Comparison of ENCODE assay signal across 10 mouse cellular contexts in genomic region chr19:15201262-15201661, GRCm38 (mm10).
DNase-seq lines count a peak whose midpoint lies in the region; TF ChIP-seq lines count a peak whose summit lies in the region.
"Had no signal": no experiment of that assay in that cellular context is flagged by ENCODE, and none has a peak within 500 bp of the region (broad histone marks: within the 10 kb centered on the region; RNA-seq: fewer than 3 reads in every experiment).

No protein-coding gene starts in this region.

- peak; percentile 67 to 78 for DNase-seq in cerebellum, postnatal 10 days
- DNase-seq in cerebellum, adult 9-11 months, result no peak
- peak; percentile 52 for DNase-seq in kidney, postnatal 10 days
- DNase-seq in kidney, adult 8-10 months, result no peak
- DNase-seq in urinary bladder, postnatal 14 days (ENCODE audit: low spot score), result peak; percentile 3
- no peak for DNase-seq in urinary bladder, postnatal 4 days (ENCODE audit: low spot score in 2 of 2)
- no peak for DNase-seq in right cerebral cortex, postnatal 4 days
- DNase-seq in thymus, adult 2 months, result no peak
- DNase-seq: gastrocnemius, postnatal 36 days; liver, embryonic 13.5 days had no signal

- no peak for TF ChIP-seq POLR2A in thymus, adult 2 months (IDR thresholded peaks at IDR 0.05; ENCODE audit: control insufficient read depth, extremely low read depth, insufficient read depth, low read length, poor library complexity)

- H3K4me1 ChIP-seq in thymus, adult 2 months (replicated peaks; ENCODE audit: control insufficient read depth, insufficient read depth, low read length), result no peaks in the 10 kb centered on the region
- H3K4me1 ChIP-seq: liver, embryonic 13.5 days had no signal

- no peak overlapping the region for H3K4me3 ChIP-seq in thymus, adult 2 months (ENCODE audit: control insufficient read depth, insufficient read depth, low read length)
- H3K4me3 ChIP-seq: liver, embryonic 13.5 days had no signal

- H3K36me3 ChIP-seq in thymus, adult 2 months (ENCODE audit: control insufficient read depth, insufficient read depth, low read length), result no peaks in the 10 kb centered on the region
- H3K36me3 ChIP-seq: liver, embryonic 13.5 days had no signal

- no peaks in the 10 kb centered on the region for H3K27me3 ChIP-seq in thymus, adult 2 months (ENCODE audit: control insufficient read depth, insufficient read depth, low read length)
- H3K27me3 ChIP-seq: liver, embryonic 13.5 days had no signal

- WGBS in thymus, adult 2 months, result 63% methylated on average over 3 of the region's 3 CpGs

- TF ChIP-seq CTCF in thymus, adult 2 months (IDR thresholded peaks at IDR 0.05; ENCODE audit: borderline replicate concordance, control insufficient read depth, extremely low read depth, insufficient read depth, low read length, poor library complexity), result no peak

- no peak overlapping the region for H3K27ac ChIP-seq in thymus, adult 2 months (ENCODE audit: control insufficient read depth, insufficient read depth, low read length)
- H3K27ac ChIP-seq: liver, embryonic 13.5 days had no signal

Comparison
In these comparisons a context has a peak if more than half of its experiments do, and no peak if none do; other contexts are left out.
1. DNase-seq: peak in cerebellum, postnatal 10 days (2 of 2), kidney, postnatal 10 days (single experiment) and urinary bladder, postnatal 14 days (single experiment); none in cerebellum, adult 9-11 months (single experiment), kidney, adult 8-10 months (0 of 2), urinary bladder, postnatal 4 days (0 of 2), right cerebral cortex, postnatal 4 days (single experiment) and thymus, adult 2 months (single experiment).